Mouse (Mus musculus) heart, embryonic 13.5 days (tissue): ENCODE data around the gene Runx1. TPM values are rescaled to one million over a fixed set of nuclear protein-coding genes. Genes with fewer than 3 reads are reported as not detected.

Experiments used
- ATAC-seq: fragments of 200-750 bp; cut with Nextera tagmentation; 2 replicates; pipeline ENCODE4 v1.8.0; 2017; ENCODE audit warnings: moderate TSS enrichment; ENCODE audit not compliant: insufficient number of reproducible peaks, low FRiP score, low TSS enrichment; ENCODE audit errors: extremely low read depth
- H3K27ac ChIP-seq: fragments of 300-500 bp; sonication (generic); replicated peaks from 2 replicates; pipeline ENCODE4 v1.5.1; 2015; ENCODE audit warnings: moderate library complexity, mild to moderate bottlenecking, inconsistent platforms
- H3K27me3 ChIP-seq: fragments of 300-500 bp; sonication (generic); replicated peaks from 2 replicates; pipeline ENCODE4 v1.6.1; 2015; ENCODE audit warnings: mild to moderate bottlenecking, inconsistent platforms
- H3K36me3 ChIP-seq: fragments of 300-500 bp; sonication (generic); 2 replicates; pipeline ENCODE4 v1.6.1; 2015; ENCODE audit warnings: mild to moderate bottlenecking, inconsistent platforms
- H3K4me1 ChIP-seq: fragments of 300-500 bp; sonication (generic); 2 replicates; pipeline ENCODE4 v1.6.1; 2015; ENCODE audit warnings: inconsistent platforms
- H3K4me2 ChIP-seq: fragments of 300-500 bp; sonication (generic); 2 replicates; pipeline ENCODE4 v1.6.1; 2015; ENCODE audit warnings: inconsistent platforms, mild to moderate bottlenecking, moderate library complexity
- H3K4me3 ChIP-seq: fragments of 300-500 bp; sonication (generic); 2 replicates; pipeline ENCODE4 v1.5.1; 2015; ENCODE audit warnings: moderate library complexity, mild to moderate bottlenecking, inconsistent platforms
- H3K9ac ChIP-seq: fragments of 300-500 bp; sonication (generic); 2 replicates; pipeline ENCODE4 v1.6.1; 2015; ENCODE audit warnings: inconsistent platforms, mild to moderate bottlenecking, moderate library complexity
- H3K9me3 ChIP-seq: fragments of 300-500 bp; sonication (generic); 2 replicates; pipeline ENCODE4 v1.6.1; 2016; ENCODE audit warnings: inconsistent platforms
- WGBS: fragments of 180-500 bp; shearing (Covaris S2); methylation state at CpG from one replicate; pipeline ENCODE4 v1.1.7; 2015; ENCODE audit warnings: mixed read lengths; 5-methylcytosine and 5-hydroxymethylcytosine counted together
- polyA plus RNA-seq: library from polyadenylated mRNA; unstranded; fragments of >200 nt; fragmentation: Nextera tagmentation; extraction: Ambion mirVana; gene quantifications from 2 replicates; pipeline ENCODE4 v1.2.1, GENCODE M21; 2015

Gene Runx1
- polyA plus RNA-seq, 1 experiment from 2014 or later, result 1.1 TPM

GRCm38 (mm10) chr16:92856779-92857178 is 30.8 kb upstream of the Runx1 start:
- no peaks in the 10 kb centered on the region for H3K36me3 ChIP-seq
- H3K4me3 ChIP-seq, result no peak overlapping the region
- ATAC-seq, result no peak
- no peak overlapping the region for H3K4me2 ChIP-seq
- no peaks in the 10 kb centered on the region for H3K4me1 ChIP-seq
- no peaks in the 10 kb centered on the region for H3K9me3 ChIP-seq
- WGBS, result 53% methylated on average over 3 of the region's 3 CpGs
- peaks cover 82% of the 10 kb centered on the region for H3K27me3 ChIP-seq
- H3K9ac ChIP-seq, result no peak overlapping the region
- no peak overlapping the region for H3K27ac ChIP-seq

- Histone ChIP-seq H3K27ac (no peak overlapping the region), H3K4me3 (no peak overlapping the region), H3K4me1 (peaks cover 5% of the 10 kb centered on the region; the same call in 1 of the 2 replicates), H3K36me3 (no peaks in the 10 kb centered on the region), H3K4me2 (no peak overlapping the region), H3K9me3 (peaks cover 1% of the 10 kb centered on the region; the same call in 1 of the 2 replicates), H3K27me3 (peaks cover 71% of the 10 kb centered on the region), H3K9ac (no peak overlapping the region)
- ATAC-seq, result no peak; the same call in 1 of the 2 replicates
- WGBS, result 82% methylated on average over 6 of the region's 6 CpGs
Observed at GRCm38 (mm10) chr16:92852276-92852675, 26.3 kb upstream of the Runx1 start.

DNA sequence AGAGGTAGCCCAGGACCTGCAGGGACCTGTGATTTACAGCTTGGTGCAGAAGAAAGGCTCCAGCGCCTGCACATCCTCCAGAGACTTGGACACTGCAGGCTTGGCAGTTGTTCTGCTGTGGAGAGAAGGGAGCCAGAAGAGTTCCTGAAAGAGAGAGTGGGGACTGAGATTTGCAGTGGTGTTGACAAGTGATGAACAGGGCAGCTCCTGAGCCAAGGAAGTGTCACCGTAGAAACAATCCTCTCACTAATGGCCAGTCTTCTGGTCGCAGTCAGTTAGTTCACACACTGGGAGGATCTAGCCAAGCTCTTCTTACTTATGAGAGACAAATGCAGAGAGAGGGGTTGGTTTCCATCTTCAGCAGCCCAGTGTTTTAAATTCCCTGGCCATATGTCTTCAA is 24.5 kb upstream of the Runx1 start:
- Histone ChIP-seq H3K9me3 (peaks cover 3% of the 10 kb centered on the region; the same call in 1 of the 2 replicates), H3K4me2 (no peak overlapping the region), H3K27me3 (peaks cover 70% of the 10 kb centered on the region), H3K4me3 (no peak overlapping the region), H3K36me3 (no peaks in the 10 kb centered on the region), H3K9ac (no peak overlapping the region), H3K27ac (no peak overlapping the region), H3K4me1 (peaks cover 14% of the 10 kb centered on the region)
- ATAC-seq, result no peak
- WGBS, result 30% methylated on average over 3 of the region's 3 CpGs

- Histone ChIP-seq H3K4me1 (peaks cover 18% of the 10 kb centered on the region), H3K9ac (no peak overlapping the region), H3K4me3 (no peak overlapping the region), H3K4me2 (no peak overlapping the region), H3K36me3 (no peaks in the 10 kb centered on the region), H3K27me3 (peaks cover 69% of the 10 kb centered on the region), H3K27ac (no peak overlapping the region), H3K9me3 (peaks cover 3% of the 10 kb centered on the region; the same call in 1 of the 2 replicates)
- WGBS, result 67% methylated on average over 3 of the region's 3 CpGs
- no peak for ATAC-seq
Observed at GRCm38 (mm10) chr16:92847762-92848300, 21.9 kb upstream of the Runx1 start.

DNA sequence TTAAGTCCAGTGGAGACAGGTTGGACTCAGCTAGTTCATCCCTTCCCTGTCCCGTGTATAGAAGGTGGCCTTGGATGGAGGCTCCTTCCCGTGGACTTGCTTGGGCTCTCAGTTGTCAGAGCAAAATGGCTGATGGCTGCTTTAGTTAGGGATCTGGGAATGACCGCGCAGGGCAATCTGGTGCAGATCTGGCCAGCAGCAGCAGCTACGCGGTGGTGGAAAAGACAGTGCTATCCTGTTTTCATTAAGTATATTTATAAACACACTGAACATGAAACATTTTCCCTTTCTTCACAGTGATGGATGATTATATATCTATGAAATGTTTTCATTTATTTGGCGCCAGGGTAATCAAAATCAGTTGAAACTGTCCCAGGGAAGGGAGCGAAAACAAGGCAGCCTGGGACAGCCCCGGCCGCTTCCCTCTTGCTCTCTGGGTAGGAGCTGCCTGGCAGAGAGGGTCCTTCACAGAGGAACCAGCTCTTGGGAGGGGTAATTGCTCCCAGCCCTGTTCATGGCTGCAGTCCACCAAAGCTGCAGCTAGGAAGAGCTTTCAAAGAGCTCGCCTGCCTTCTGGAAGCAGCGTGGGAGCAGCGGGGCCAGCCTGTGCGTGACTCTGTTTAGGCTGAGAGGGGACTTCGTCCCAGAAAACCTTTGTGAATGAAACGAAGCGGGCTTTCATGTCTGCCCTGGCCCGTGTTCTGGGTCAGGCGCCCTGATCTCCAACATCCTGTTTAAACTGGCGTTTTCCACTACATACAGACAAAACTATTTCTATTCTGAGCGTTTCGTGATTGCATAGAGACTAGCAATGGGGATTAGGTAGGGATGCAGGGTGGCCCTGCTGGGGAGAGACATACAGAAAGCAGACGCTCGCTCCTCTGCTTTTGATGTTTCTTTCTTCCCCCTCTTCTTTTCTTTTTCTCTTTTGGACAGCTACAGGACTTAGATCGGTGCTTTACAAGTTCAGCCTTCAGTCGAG is 19.6 kb upstream of the Runx1 start:
- H3K4me3 ChIP-seq, result peak overlapping the region; percentile 11; the same call in 1 of the 2 replicates
- WGBS, result 48% methylated on average over 26 of the region's 26 CpGs
- H3K4me2 ChIP-seq, result peak overlapping the region; percentile 45
- H3K27me3 ChIP-seq, result peaks cover 66% of the 10 kb centered on the region
- peak overlapping the region; percentile 52; the same call in 1 of the 2 replicates for H3K9ac ChIP-seq
- no peak for ATAC-seq
- H3K36me3 ChIP-seq, result no peaks in the 10 kb centered on the region
- H3K9me3 ChIP-seq, result peaks cover 3% of the 10 kb centered on the region; the same call in 1 of the 2 replicates
- H3K27ac ChIP-seq, result peak overlapping the region; percentile 54; the same call in 1 of the 2 replicates
- peaks cover 18% of the 10 kb centered on the region for H3K4me1 ChIP-seq

GRCm38 (mm10) chr16:92838709-92839108 is 12.8 kb upstream of the Runx1 start:
- no peak overlapping the region for H3K27ac ChIP-seq
- H3K4me3 ChIP-seq, result no peak overlapping the region
- H3K9ac ChIP-seq, result no peak overlapping the region
- H3K36me3 ChIP-seq, result no peaks in the 10 kb centered on the region
- H3K4me1 ChIP-seq, result no peaks in the 10 kb centered on the region
- H3K27me3 ChIP-seq, result peaks cover 45% of the 10 kb centered on the region
- no peaks in the 10 kb centered on the region for H3K9me3 ChIP-seq
- ATAC-seq, result no peak
- no peak overlapping the region for H3K4me2 ChIP-seq

DNA sequence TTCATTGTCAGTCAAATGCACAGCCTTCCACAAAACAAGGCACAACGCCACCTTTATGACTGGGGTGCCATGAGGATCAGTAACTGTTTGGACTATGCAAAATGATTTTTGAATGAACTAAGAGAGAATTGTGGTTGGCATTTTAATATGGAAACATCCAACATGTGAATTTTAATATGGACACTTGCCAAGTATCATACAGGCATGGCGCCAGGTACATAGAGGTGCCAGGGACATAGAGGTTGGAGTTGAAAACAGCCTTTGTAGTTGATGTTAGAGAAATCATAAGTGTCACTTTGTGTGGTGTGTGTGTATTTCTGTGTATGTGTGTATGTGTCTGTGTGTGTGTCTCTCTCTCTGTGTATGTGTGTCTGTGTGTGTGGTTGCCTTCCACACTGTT is 5.4 kb upstream of the Runx1 start:
- no peak for ATAC-seq
- Histone ChIP-seq H3K9ac (no peak overlapping the region), H3K27ac (no peak overlapping the region), H3K4me1 (peaks cover 14% of the 10 kb centered on the region), H3K4me3 (no peak overlapping the region), H3K27me3 (peaks cover 89% of the 10 kb centered on the region), H3K4me2 (no peak overlapping the region), H3K9me3 (no peaks in the 10 kb centered on the region), H3K36me3 (no peaks in the 10 kb centered on the region)
- WGBS, result 78% methylated on average over 2 of the region's 2 CpGs

GRCm38 (mm10) chr16:92830479-92830878 is 4.5 kb upstream of the Runx1 start:
- Histone ChIP-seq H3K27ac (no peak overlapping the region), H3K4me3 (no peak overlapping the region), H3K36me3 (no peaks in the 10 kb centered on the region), H3K4me1 (peaks cover 14% of the 10 kb centered on the region), H3K27me3 (peaks cover 93% of the 10 kb centered on the region), H3K9me3 (no peaks in the 10 kb centered on the region), H3K9ac (no peak overlapping the region), H3K4me2 (peak overlapping the region; percentile 35)
- no peak for ATAC-seq
- WGBS, result 28% methylated on average over 14 of the region's 14 CpGs

GRCm38 (mm10) chr16:92828308-92828862 is 2.4 kb upstream of the Runx1 start:
- no peak overlapping the region for H3K4me3 ChIP-seq
- 51% methylated on average over 8 of the region's 8 CpGs for WGBS
- ATAC-seq, result no peak
- no peak overlapping the region for H3K4me2 ChIP-seq
- H3K4me1 ChIP-seq, result peaks cover 21% of the 10 kb centered on the region
- H3K27ac ChIP-seq, result no peak overlapping the region
- no peaks in the 10 kb centered on the region for H3K9me3 ChIP-seq
- H3K27me3 ChIP-seq, result peaks cover 98% of the 10 kb centered on the region
- H3K9ac ChIP-seq, result no peak overlapping the region
- no peaks in the 10 kb centered on the region for H3K36me3 ChIP-seq

GRCm38 (mm10) chr16:92827663-92828307 is 1.8 kb upstream of the Runx1 start:
- no peak for ATAC-seq

DNA sequence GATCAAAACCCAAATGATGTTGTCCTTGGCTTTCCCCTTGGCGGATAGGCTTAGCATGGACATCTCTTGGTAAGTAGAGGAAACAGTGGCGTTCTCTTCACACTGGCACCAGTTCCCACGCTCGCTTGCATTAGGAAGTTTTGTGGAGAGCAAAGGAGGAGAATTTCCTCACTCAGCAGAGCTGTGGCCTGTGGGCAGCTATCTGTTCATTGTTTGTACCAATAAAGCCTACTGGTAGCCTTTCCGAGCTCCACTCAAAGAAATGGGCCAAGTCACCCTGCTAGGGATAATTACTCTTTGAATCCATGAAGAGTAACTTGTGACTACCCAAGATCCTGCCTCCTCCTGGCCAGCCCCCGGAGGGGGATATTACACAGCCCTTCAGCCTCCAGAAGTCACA is 734 bp upstream of the Runx1 start:
- no peaks in the 10 kb centered on the region for H3K36me3 ChIP-seq
- no peak overlapping the region for H3K4me2 ChIP-seq
- H3K9me3 ChIP-seq, result no peaks in the 10 kb centered on the region
- peaks cover 92% of the 10 kb centered on the region for H3K27me3 ChIP-seq
- peaks cover 38% of the 10 kb centered on the region for H3K4me1 ChIP-seq
- H3K27ac ChIP-seq, result no peak overlapping the region
- H3K9ac ChIP-seq, result no peak overlapping the region
- 87% methylated on average over 6 of the region's 6 CpGs for WGBS
- no peak for ATAC-seq
- no peak overlapping the region for H3K4me3 ChIP-seq

More at GRCm38 (mm10) chr16:92827663-92828307, 1.8 kb upstream of the Runx1 start:
- Histone ChIP-seq H3K4me2 (no peak overlapping the region), H3K27me3 (peaks cover 98% of the 10 kb centered on the region), H3K27ac (no peak overlapping the region), H3K36me3 (no peaks in the 10 kb centered on the region), H3K4me3 (no peak overlapping the region), H3K4me1 (peaks cover 27% of the 10 kb centered on the region), H3K9me3 (no peaks in the 10 kb centered on the region), H3K9ac (no peak overlapping the region)
- WGBS, result 51% methylated on average over 7 of the region's 7 CpGs
